Mouse (Mus musculus) gastrocnemius, postnatal 14 days (tissue): ENCODE results near the gene Flna. TPM values are rescaled to one million over a fixed set of nuclear protein-coding genes. Genes with fewer than 3 reads are reported as not detected.

Experiments used
- microRNA-seq, 2 experiments: library from miRNA; unstranded; fragments of <30 nt; microRNA quantifications; one replicate each; pipeline ENCODE4 v1.2.0; 2021
- total RNA-seq, 2 experiments: library from RNA; stranded (reverse); gene quantifications; 2 replicates each; pipeline ENCODE4 v1.2.3; 2021

The Flna gene
- total RNA-seq, 2 experiments from 2014 or later: 78.1 to 92.7 TPM

Small RNA genes lying within 50 kb of the gene (microRNA-seq; reads per million reads assigned to microRNA genes)
- gene Mir7091: 1.0 to 1.6 reads per million in 2 experiments

Other genes with a start within 250 kb of the Flna start
- 10 to 100 TPM; 40.3 to 41.2 TPM for gene Irak1, start 225.9 kb downstream of the Flna start, total RNA-seq
- not detected for gene Opn1mw, start 122.4 kb downstream of the Flna start, total RNA-seq
- 10 to 100 TPM; 25.6 to 30.4 TPM for gene Mecp2, start 114.5 kb downstream of the Flna start, total RNA-seq
- not detected for gene Tex28, start 82.0 kb downstream of the Flna start, total RNA-seq
- gene Tktl1, start 72.6 kb downstream of the Flna start, total RNA-seq: not detected
- 10 to 100 TPM; 17.5 to 18.4 TPM for gene Emd, start 4.9 kb upstream of the Flna start, total RNA-seq
- gene Rpl10, start 21.0 kb upstream of the Flna start, total RNA-seq: 100 to 1,000 TPM; 121 to 122 TPM
- 10 to 100 TPM; 31.6 to 34.1 TPM for gene Taz, start 32.1 kb upstream of the Flna start, total RNA-seq
- 10 to 100 TPM; 79.6 to 82.4 TPM for gene Dnase1l1, start 32.5 kb upstream of the Flna start, total RNA-seq
- gene Atp6ap1, start 47.3 kb upstream of the Flna start, total RNA-seq: 10 to 100 TPM; 87.9 to 94.6 TPM
- 10 to 100 TPM; 36.3 to 38.9 TPM for gene Gdi1, start 55.2 kb upstream of the Flna start, total RNA-seq
- 10 to 100 TPM; 20.0 to 23.5 TPM for gene Fam50a, start 63.2 kb upstream of the Flna start, total RNA-seq
- gene Plxna3, start 79.2 kb upstream of the Flna start, total RNA-seq: 1 to 10 TPM; 1.6 TPM
- 10 to 100 TPM; 36.1 to 36.3 TPM for gene Lage3, start 103.8 kb upstream of the Flna start, total RNA-seq
- gene Ubl4a, start 123.4 kb upstream of the Flna start, total RNA-seq: 10 to 100 TPM; 43.5 to 46.7 TPM
- gene Slc10a3, start 123.5 kb upstream of the Flna start, total RNA-seq: 1 to 10 TPM; 3.9 to 4.1 TPM
- 10 to 100 TPM; 14.1 to 17.7 TPM for gene Fam3a, start 143.5 kb upstream of the Flna start, total RNA-seq
- gene Ikbkg, start 143.5 kb upstream of the Flna start, total RNA-seq: 10 to 100 TPM; 21.9 to 23.5 TPM
- 1 to 10 TPM; 4.7 to 5.7 TPM for gene G6pdx, start 179.4 kb upstream of the Flna start, total RNA-seq
- not detected for gene Gm6880, start 231.6 kb upstream of the Flna start, total RNA-seq